Mouse (Mus musculus): ENCODE results near the gene Padi2. TPM values are rescaled to one million over a fixed set of nuclear protein-coding genes. Genes with fewer than 3 reads are reported as not detected.

The Padi2 gene
- total and polyA plus RNA-seq, 3 experiments: 0.04 TPM; not detected in 2

GRCm38 (mm10) chr4:140881771-140882170 lies 24.4 kb upstream of the Padi2 start:
- TF ChIP-seq TCF12 (IDR thresholded peaks at IDR 0.05; ENCODE audit: low read depth, low read length) (no peak), USF1 (IDR thresholded peaks at IDR 0.05; ENCODE audit: low read depth, low read length) (no peak), USF2 (conservative IDR thresholded peaks at IDR 0.05; ENCODE audit: low read depth, low read length) (no peak)
- dilution Hi-C loops (cut with MboI; ENCODE audit: extremely low pct_ligation_motif_present, extremely low pct_unique_long_range_greater_than_20kb, low sequenced_read_pairs) (no loop called here), in situ Hi-C loops (cut with MboI; ENCODE audit: low pct_ligation_motif_present, low pct_unique_long_range_greater_than_20kb, low sequenced_read_pairs) (no loop called here)
- Histone ChIP-seq H3K9ac (ENCODE audit: insufficient read depth, low read depth) (no peak overlapping the region), H3K79me2 (replicated peaks; ENCODE audit: control insufficient read depth, extremely low read depth, insufficient read depth, poor library complexity, severe bottlenecking) (no peaks in the 10 kb centered on the region), H3K27ac (ENCODE audit: insufficient read depth, low read depth) (no peak overlapping the region), H3K4me3 (replicated peaks in 1 of 3; ENCODE audit: low read depth in 2 of 3, low read length in 2 of 3, poor library complexity in 1 of 3) (no peak overlapping the region), H3K27me3 (replicated peaks) (peaks cover 32% of the 10 kb centered on the region), H3K9me3 (replicated peaks; ENCODE audit: low read length) (peaks cover 21% of the 10 kb centered on the region), H3K36me3 (replicated peaks in 1 of 2; ENCODE audit: control insufficient read depth in 1 of 2, insufficient read depth in 1 of 2, low read length in 1 of 2) (no peaks in the 10 kb centered on the region), H3K4me2 (ENCODE audit: insufficient read depth, low read depth, poor library complexity, severe bottlenecking) (no peak overlapping the region), H3K4me1 (ENCODE audit: control insufficient read depth in 1 of 2, insufficient read depth in 2 of 2) (no peaks in the 10 kb centered on the region)
- DNase-seq (ENCODE audit: extremely low read depth): no peak

GRCm38 (mm10) chr4:140882365-140882764 lies 23.8 kb upstream of the Padi2 start:
- Histone ChIP-seq H3K4me2 (ENCODE audit: insufficient read depth, low read depth, poor library complexity, severe bottlenecking) (no peak overlapping the region), H3K4me3 (replicated peaks in 1 of 3; ENCODE audit: low read depth in 2 of 3, low read length in 2 of 3, poor library complexity in 1 of 3) (no peak overlapping the region), H3K27me3 (replicated peaks) (peaks cover 32% of the 10 kb centered on the region), H3K79me2 (replicated peaks; ENCODE audit: control insufficient read depth, extremely low read depth, insufficient read depth, poor library complexity, severe bottlenecking) (no peaks in the 10 kb centered on the region), H3K36me3 (replicated peaks in 1 of 2; ENCODE audit: control insufficient read depth in 1 of 2, insufficient read depth in 1 of 2, low read length in 1 of 2) (no peaks in the 10 kb centered on the region), H3K4me1 (ENCODE audit: control insufficient read depth in 1 of 2, insufficient read depth in 2 of 2) (no peaks in the 10 kb centered on the region), H3K9ac (ENCODE audit: insufficient read depth, low read depth) (no peak overlapping the region), H3K27ac (ENCODE audit: insufficient read depth, low read depth) (no peak overlapping the region), H3K9me3 (replicated peaks; ENCODE audit: low read length) (peaks cover 21% of the 10 kb centered on the region)
- dilution Hi-C loops (cut with MboI; ENCODE audit: extremely low pct_ligation_motif_present, extremely low pct_unique_long_range_greater_than_20kb, low sequenced_read_pairs) (no loop called here), in situ Hi-C loops (cut with MboI; ENCODE audit: low pct_ligation_motif_present, low pct_unique_long_range_greater_than_20kb, low sequenced_read_pairs) (no loop called here)
- DNase-seq (ENCODE audit: extremely low read depth): no peak
- TF ChIP-seq CTCF (conservative IDR thresholded peaks at IDR 0.05 in 1 of 2, IDR thresholded peaks at IDR 0.05 in 1 of 2; ENCODE audit: low read depth in 2 of 2, low read length in 2 of 2) (peak; percentile 10 to 29; a peak in 1 of 4 replicates), ETS1 (conservative IDR thresholded peaks at IDR 0.05; ENCODE audit: low read depth, low read length) (no peak)

GRCm38 (mm10) chr4:140882981-140883380 lies 23.2 kb upstream of the Padi2 start:
- in situ Hi-C loops (cut with MboI; ENCODE audit: low pct_ligation_motif_present, low pct_unique_long_range_greater_than_20kb, low sequenced_read_pairs): no loop called here
- dilution Hi-C loops (cut with MboI; ENCODE audit: extremely low pct_ligation_motif_present, extremely low pct_unique_long_range_greater_than_20kb, low sequenced_read_pairs): no loop called here
- TF ChIP-seq JUN (IDR thresholded peaks at IDR 0.05; ENCODE audit: insufficient read depth, low read depth, low read length): no peak
- TF ChIP-seq CTCF (conservative IDR thresholded peaks at IDR 0.05 in 1 of 2, IDR thresholded peaks at IDR 0.05 in 1 of 2; ENCODE audit: low read depth in 2 of 2, low read length in 2 of 2): no peak
- TF ChIP-seq POLR2AphosphoS2 (IDR thresholded peaks at IDR 0.05; ENCODE audit: low read depth, low read length): no peak
- TF ChIP-seq TCF12 (IDR thresholded peaks at IDR 0.05; ENCODE audit: low read depth, low read length): no peak
- no peak for TF ChIP-seq ZMIZ1 (IDR thresholded peaks at IDR 0.05; ENCODE audit: low read depth, low read length)
- no peak for TF ChIP-seq ZKSCAN1 (IDR thresholded peaks at IDR 0.05; ENCODE audit: borderline replicate concordance, low read depth, low read length)
- no peak for TF ChIP-seq E2F4 (IDR thresholded peaks at IDR 0.05; ENCODE audit: insufficient replicate concordance, low read depth, low read length)
- no peak for TF ChIP-seq ETS1 (conservative IDR thresholded peaks at IDR 0.05; ENCODE audit: low read depth, low read length)

More at GRCm38 (mm10) chr4:140882981-140883380, 23.2 kb upstream of the Padi2 start:
- peaks cover 33% of the 10 kb centered on the region for H3K27me3 ChIP-seq (replicated peaks)
- no peak for DNase-seq (ENCODE audit: extremely low read depth)
- no peaks in the 10 kb centered on the region for H3K36me3 ChIP-seq (replicated peaks in 1 of 2; ENCODE audit: control insufficient read depth in 1 of 2, insufficient read depth in 1 of 2, low read length in 1 of 2)
- H3K9ac ChIP-seq (ENCODE audit: insufficient read depth, low read depth): no peak overlapping the region
- no peaks in the 10 kb centered on the region for H3K4me1 ChIP-seq (ENCODE audit: control insufficient read depth in 1 of 2, insufficient read depth in 2 of 2)
- H3K4me2 ChIP-seq (ENCODE audit: insufficient read depth, low read depth, poor library complexity, severe bottlenecking): no peak overlapping the region
- peaks cover 21% of the 10 kb centered on the region for H3K9me3 ChIP-seq (replicated peaks; ENCODE audit: low read length)
- no peaks in the 10 kb centered on the region for H3K79me2 ChIP-seq (replicated peaks; ENCODE audit: control insufficient read depth, extremely low read depth, insufficient read depth, poor library complexity, severe bottlenecking)
- H3K27ac ChIP-seq (ENCODE audit: insufficient read depth, low read depth): no peak overlapping the region
- no peak overlapping the region for H3K4me3 ChIP-seq (replicated peaks in 1 of 3; ENCODE audit: low read depth in 2 of 3, low read length in 2 of 3, poor library complexity in 1 of 3)

All from CH12.LX (cell line).